Mouse (Mus musculus) adrenal gland, postnatal 14 days (tissue): ENCODE measurements around the gene Rbfox3. TPM values are rescaled to one million over a fixed set of nuclear protein-coding genes. Genes with fewer than 3 reads are reported as not detected.

Source experiments
- DNase-seq: peaks from one replicate; pipeline ENCODE4 v3.0.0; 2021; ENCODE audit warnings: mixed read lengths
- total RNA-seq: library from RNA; stranded (reverse); gene quantifications from 2 replicates; pipeline ENCODE4 v1.2.3, GENCODE M21; 2021

Rbfox3 gene
- total RNA-seq, 1 experiment from 2014 or later = 5.0 TPM

GRCm38 (mm10) chr11:118906131-118906823 lies 5.1 kb downstream of the Rbfox3 start:
- DNase-seq = no peak

GRCm38 (mm10) chr11:118905656-118906055 lies 5.7 kb downstream of the Rbfox3 start:
- DNase-seq = no peak

- no peak for DNase-seq
Observed at GRCm38 (mm10) chr11:118904253-118904652, 7.1 kb downstream of the Rbfox3 start.

DNA sequence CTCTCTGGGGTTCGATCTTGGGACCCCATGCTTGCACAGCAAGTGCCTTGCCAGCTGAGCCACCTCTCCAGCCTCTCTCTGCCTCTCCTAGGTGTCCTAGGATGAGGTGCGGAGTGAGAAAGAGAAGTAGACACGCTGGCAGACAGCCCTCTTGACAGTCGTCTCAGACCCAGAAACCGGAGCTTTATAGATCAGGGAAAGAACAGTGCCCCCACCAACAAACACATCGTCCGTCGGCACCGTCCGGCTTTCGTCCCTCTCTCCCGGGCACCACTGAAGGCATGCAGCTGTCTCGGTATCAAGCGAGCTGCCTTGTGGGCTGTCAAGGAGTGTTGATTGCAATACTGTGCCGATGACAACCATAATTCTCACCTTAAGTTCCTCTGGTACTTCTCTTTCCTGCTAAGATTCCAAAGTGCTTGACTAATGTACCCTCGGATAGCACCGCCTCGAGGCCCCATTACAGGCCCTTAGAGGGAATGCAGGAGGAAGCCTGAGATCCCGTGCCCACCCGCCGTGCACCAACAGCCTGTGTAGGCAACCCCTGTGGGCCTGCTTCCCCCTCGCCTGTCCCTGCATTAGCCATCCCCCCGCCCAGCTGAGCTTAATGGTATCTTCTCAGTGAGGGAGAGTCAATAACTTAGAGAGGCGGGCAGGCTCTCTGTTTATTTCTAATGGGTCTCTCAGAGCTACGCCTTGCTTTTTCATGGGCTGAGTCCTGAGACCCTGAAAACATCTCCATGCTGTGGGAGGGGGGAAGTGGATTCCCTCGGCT lies 11.4 kb downstream of the Rbfox3 start:
- no peak for DNase-seq

DNA sequence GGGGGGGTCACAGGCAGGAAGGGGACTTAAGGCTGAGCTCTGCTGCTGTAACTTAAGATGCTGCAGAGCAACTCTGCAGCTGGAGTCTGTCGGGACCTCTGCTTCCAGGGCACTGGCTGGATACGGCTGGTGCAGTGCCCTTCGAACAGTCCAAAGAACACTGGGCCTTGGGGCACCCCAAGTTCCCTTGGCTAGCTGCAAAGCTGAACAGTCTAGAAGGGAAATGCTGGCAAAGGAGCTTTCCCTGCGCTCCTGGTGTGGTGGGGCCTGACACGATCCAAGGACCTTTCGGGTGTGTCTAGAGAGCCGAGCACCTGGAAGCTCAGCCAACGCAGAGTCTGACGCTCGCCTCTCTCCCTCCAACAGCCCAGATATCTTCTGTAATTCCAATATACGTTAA lies 12.8 kb downstream of the Rbfox3 start:
- DNase-seq = no peak

DNA sequence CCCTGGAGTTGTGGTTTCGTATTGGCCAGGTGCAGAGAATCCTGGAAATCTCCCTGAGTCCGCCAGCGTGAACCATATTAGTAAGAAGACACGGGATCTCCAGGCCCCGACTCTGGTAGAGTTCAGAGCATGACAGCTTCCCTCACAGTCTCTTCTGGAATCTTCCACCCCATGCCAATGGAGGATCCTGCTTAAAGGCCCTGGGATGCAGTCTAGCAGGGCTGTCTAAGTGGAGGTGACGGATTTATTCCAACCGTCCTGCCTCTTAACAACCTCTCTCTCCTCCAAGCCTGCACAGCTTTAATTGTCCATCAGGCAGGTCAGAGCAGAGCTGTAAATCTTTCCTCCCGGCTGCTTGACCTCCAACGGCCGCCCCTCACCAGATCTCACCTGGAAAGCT lies 13.2 kb downstream of the Rbfox3 start:
- DNase-seq = no peak

DNA sequence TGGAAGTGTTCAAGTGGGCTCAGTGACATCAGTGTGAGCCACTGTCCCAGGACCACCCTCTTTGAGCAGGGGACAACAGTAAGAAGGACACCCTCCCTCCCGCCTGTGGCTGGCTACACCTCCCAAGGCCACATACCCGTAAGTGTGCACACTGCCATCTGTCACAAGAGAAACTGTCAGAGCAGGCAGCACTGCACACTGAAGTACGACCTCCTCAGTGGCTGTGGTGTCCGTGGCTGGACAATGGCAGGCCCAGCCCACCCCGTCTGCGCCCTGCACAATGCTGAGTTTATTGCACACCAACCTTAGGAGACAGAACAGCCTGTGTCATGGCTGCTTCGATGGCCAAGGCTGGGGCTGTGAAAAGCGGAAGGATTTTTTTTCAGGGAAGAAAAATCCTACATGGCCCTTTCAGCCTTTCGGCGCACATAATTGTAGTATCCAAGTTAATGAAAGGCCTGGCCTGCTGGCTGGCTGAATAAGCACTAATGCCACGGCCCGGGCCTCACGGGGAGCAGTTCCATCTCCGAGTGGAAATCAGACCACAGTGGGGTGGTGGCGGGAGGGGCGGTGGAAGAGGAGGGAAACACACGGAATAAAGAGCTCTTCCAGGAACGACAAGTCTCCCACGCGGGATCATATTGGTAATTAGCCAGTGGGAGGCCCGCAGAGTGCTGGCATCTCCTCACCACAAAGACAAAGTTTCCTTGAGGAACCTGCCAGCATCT lies 14.1 kb downstream of the Rbfox3 start:
- DNase-seq = no peak

GRCm38 (mm10) chr11:118896032-118896675 lies 15.2 kb downstream of the Rbfox3 start:
- DNase-seq = no peak

DNA sequence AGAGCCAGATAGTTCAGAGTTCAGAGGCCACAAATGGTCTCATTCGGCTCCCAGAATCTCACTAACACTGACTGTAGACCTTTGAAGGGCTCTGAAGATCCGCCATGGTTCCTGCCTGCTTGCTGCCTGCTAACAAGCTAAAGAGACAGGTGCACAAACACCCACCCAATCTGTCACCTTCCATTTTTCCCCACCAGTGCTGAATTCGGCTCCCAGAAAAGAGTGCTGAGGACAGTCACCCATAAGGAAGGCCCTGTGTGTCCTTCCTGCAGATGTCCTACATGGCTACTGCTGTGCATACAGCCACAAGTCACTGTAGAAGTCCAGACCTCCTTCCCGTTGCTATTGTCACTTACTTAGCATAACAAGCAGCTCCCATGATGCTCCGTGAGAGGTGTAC lies 16.6 kb downstream of the Rbfox3 start:
- DNase-seq = no peak

DNA sequence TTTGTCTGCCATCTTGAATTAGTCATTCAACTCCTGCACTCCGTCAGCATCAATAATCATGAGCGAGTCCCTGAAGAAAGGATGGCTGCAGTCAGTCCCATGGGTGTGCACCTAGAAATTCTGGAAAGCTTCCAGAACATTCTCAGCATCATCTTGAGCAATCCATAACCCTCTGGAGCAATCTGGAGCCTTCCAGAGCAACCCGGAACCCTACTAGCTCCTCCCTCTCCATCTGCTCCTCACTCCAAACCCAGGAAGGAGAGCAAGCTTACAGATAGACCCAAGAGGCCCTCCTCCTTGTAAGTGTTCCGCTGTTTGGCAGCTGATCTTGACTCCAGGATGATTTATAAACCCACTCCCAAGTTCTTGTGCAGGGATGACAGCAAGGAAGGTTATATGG lies 17.2 kb downstream of the Rbfox3 start:
- DNase-seq = no peak

DNA sequence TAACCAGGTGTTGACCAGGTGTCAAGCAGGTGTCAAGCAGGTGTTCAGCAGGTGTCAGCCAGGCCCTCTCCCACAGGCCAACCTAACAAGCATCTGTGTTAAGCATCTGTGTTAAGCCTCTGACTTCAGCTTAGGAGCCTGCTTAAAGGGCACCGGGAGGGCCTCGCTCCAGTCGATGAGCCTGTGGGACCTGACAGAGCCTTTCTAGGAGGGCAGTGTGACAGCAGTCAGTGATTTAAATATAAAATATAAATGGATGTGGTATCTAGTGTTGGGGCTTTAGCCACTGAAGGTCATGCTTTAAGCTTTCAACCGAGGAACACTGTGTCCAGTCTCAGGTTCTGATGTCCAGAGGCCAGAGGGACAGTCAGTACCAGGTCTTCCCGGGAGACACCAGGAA lies 18.5 kb downstream of the Rbfox3 start:
- DNase-seq = no peak

- DNase-seq = no peak
Observed at GRCm38 (mm10) chr11:118891516-118891915, 19.9 kb downstream of the Rbfox3 start.

DNA sequence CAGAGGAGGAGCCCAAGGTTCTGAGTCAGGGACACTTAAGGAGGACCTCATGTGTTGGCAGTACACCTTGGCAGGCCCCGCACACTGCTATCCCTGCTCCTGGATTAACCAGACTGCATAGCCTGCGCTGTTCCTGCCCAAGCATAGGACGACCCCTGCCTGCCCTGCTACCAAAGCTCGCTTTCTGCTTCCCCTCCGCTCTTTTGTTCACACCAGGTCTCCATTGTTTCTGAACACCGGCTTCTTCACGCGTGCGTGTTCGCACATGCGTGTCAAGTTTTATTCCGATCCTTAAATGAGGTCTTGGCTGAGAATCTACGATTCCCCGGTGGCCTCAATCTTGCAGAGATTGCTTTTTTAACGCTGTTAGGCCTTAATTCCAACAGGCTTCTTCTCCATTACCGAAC lies 20.4 kb downstream of the Rbfox3 start:
- no peak for DNase-seq

DNA sequence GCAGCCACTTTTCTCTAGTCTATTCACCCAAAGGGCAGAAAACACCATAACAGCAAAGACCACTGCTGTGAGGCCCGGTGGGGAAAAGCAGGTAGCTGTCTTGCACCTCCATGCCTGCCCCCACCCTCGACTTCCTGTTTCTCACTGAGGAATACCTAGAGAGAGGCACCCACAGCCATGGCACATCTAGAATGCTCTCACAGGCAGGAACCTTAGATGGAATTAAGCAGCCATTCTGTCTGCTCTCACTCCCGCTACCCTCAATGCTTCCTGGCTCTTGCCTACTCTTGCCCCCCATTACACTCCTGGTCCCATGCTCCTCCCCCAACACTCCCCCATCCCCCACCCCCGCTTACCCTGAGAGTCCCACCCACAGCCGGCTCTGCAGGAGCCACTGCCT lies 20.9 kb downstream of the Rbfox3 start:
- no peak for DNase-seq

DNA sequence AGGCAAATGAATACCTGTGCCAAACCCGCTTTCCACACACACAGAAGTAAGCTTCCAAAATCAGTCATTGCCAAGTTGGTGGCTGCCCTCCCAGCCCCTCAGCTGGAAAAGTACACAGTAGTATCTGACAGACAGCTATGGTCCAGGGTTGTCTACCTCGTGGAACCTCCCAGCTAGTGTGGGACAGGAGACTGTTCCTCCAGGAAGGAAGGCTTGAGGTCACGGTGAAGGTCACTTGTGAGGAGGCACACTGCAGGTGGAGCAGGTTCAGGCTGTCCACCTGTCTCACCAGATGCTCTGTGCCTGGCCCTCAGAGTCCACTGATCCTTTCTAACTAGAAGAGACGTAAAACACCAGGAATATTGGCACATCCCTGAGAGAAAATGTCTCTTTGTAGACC lies 21.9 kb downstream of the Rbfox3 start:
- no peak for DNase-seq

GRCm38 (mm10) chr11:118888426-118888825 lies 23.0 kb downstream of the Rbfox3 start:
- no peak for DNase-seq

DNA sequence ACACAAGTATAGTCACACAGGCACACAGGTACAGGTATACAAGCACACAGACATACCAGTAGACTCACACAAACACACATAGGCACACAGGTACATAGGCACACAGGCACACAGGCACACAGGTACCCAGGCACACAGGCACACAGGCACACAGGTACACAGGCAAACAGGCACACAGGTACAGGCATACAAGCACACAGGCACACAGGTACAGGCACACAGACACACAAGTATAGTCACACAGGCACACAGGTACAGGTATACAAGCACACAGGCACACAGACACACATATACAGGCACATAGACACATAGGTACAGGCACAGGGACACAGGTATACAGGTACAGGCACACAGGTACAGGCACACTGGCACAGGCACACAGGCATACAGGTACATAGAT lies 24.2 kb downstream of the Rbfox3 start:
- no peak for DNase-seq

DNA sequence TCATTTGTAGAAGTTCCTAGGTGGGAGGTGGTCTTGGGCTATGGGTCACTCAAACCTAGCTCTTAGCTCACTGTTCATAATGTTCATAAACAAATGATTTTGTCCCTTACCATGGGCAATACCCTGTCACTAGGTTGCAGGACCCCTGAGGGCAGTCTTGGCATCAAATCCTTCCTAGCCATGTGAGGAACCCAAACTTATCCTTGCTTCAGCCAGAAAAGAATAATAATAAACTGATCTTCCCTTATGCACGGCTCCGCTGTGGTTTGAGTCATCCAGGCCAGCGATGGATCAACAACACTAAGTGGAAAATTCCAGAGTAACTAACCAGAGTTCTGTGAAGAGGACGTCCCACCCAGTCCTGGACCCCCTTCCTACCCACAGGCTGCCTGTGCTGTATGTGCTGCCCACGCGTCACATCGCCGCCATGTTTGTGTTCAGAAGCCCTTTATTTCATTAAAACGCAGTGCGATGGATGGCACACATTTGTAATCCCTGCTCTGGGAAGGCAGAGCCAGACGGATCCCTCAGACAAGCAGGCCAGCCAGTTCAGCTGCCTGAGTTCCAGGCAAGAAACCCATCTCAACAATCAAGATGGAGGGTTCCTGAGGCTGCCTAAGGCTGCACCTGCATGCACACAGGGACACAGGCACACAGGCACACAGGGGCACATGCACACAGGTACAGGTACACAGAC lies 25.0 kb downstream of the Rbfox3 start:
- DNase-seq = no peak

DNA sequence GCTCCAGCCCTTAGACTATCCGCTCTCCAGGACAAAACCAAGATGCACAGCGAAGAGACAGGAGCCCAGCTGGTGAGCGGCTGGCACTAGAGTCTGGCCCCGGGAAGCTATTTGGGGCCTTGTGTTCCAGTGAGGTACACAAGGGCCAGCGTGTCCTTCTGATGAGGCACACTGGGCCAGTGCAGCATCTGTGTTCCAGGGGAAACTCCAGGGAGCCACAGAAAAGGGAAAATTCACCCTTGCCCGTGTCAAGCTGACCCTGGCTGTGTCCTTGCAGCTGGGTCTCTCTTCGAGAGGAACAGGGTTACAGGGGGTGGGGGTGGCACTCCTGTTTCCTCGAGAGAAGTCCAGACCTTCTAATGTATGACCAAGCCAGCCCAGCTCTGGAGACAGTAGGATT lies 25.8 kb downstream of the Rbfox3 start:
- DNase-seq = no peak

- no peak for DNase-seq
Observed at GRCm38 (mm10) chr11:118885135-118885534, 26.3 kb downstream of the Rbfox3 start.

GRCm38 (mm10) chr11:118883143-118883542 lies 28.3 kb downstream of the Rbfox3 start:
- no peak for DNase-seq
